Mouse (Mus musculus) lung, postnatal 25 days (tissue): ENCODE measurements around the gene Ifitm3.
A peak's percentile ranks its signal among the peaks of the same experiment; 100 is the strongest.
"Not testable (repeated sequence)": the region's sequence is repeated elsewhere in the genome, so short reads cannot be mapped to it uniquely, and the experiment has no call there.

Experiments
- DNase-seq: peaks from one replicate; pipeline ENCODE4 v3.0.0; 2022; ENCODE audit warnings: low spot score

Gene Ifitm3

DNA sequence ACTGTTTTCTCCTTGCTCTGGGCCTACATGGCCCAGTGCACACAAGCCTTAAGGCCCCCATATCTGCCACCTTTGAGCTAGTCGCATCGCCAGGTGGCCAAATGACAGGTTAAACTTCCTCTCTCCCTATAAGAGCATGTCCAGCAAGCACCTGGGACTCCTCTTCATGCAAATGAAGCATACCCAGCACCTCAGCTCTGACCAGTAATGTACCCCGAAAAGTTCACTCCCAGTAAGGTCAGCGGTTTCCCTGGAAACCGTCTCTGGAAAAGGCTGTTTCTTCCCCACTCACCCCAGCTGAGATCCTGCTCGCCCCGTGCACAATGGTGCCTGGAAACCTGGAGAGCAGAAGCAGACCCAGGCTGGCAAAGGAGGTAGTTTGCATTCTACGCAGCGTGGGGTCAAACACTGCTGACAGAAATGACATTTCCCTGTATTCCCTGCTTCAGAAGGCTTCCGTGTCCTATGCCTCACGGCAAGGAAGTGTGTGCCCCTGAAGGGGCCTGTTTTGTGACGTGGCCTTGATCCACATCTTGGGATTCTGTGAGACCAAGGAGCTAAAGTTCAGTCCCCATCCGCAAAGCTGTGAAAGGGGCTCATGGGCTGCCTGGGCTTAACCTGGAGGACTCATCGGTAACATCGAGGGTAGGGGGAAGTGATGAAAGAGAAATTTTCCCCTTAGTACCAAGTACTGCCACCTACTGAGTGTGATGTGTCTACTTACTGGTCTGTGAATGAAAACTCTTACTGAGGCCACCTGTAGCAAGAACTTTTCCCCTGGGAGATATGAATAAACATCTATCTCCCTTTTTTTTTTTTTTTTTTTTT is 9.5 kb downstream of the Ifitm3 start:
- DNase-seq = no peak

GRCm38 (mm10) chr7:140998853-140999700 is 11.5 kb downstream of the Ifitm3 start:
- DNase-seq = no peak

GRCm38 (mm10) chr7:140997817-140998216 is 12.8 kb downstream of the Ifitm3 start:
- DNase-seq = peak; percentile 16

GRCm38 (mm10) chr7:140991117-140991689 is 19.4 kb downstream of the Ifitm3 start:
- DNase-seq = no peak

- no peak for DNase-seq
These were observed 19.9 kb downstream of the Ifitm3 start for GRCm38 (mm10) chr7:140990622-140991021.

- DNase-seq = no peak
These were observed 20.4 kb downstream of the Ifitm3 start for GRCm38 (mm10) chr7:140990185-140990584.

- no peak for DNase-seq
These were observed 21.5 kb downstream of the Ifitm3 start for GRCm38 (mm10) chr7:140989022-140989421.

DNA sequence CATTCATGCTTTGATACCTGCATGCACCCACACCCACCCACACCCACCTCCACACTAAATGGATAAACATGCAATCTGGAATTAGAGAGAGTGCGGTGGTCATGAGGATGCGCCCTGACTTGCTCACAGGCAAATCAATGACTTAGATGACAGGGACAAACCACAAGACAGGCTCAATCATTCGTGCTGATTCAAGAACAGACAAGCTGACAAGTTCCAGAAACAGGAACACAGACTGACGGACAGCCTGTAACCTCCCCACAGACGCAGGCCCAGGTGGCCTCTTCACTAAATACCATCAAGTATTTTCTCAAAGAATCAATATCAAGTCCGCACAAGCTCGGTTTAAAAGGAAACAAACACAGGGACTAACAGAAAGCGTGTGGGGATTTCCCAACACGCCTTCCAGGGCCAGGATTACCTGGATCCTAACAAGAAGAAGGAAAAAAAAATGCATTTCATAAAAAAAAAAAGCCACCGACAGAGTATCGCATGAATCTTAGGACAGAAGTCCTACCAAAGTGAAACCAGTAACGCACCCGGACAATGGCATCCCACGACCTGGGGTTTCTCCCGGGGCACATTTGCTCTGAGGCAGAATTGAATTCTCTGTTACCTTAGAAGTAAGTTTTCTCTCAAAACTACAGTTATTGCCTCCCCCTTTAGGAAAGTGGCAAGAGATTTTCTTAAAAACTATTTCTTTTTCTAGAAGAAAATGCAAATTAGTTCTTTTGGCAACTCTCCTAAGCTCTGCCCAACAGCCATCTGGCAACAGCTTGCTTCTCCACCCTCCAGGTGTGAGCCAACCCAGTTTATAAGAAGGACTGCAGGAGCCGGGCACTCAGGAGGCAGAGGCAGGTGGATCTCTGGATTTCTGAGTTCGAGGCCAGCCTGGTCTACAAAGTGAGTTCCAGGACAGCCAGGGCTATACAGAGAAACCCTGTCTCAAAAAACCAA is 23.1 kb downstream of the Ifitm3 start:
- no peak for DNase-seq

DNA sequence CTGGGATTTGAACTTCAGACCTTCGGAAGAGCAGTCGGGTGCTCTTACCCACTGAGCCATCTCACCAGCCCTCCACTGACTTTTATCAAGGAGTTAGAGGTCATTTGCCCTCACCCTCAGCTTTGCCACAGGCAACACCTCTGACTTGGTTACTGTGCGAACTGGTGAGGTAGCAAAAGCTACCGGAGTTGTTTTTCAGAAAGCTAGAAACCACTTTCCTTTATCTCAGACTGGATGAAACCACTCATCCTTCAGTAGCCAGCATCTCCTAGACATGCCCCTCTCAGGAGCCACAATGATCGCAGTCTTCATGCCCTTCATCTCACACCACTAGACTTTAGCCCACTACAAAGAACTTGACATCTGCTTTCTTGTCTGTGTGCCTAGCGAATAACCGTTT is 27.6 kb downstream of the Ifitm3 start:
- DNase-seq = no peak

- no peak for DNase-seq
These were observed 28.9 kb downstream of the Ifitm3 start for GRCm38 (mm10) chr7:140981704-140982103.

GRCm38 (mm10) chr7:140976720-140977119 is 33.9 kb downstream of the Ifitm3 start:
- DNase-seq = not testable (repeated sequence)

DNA sequence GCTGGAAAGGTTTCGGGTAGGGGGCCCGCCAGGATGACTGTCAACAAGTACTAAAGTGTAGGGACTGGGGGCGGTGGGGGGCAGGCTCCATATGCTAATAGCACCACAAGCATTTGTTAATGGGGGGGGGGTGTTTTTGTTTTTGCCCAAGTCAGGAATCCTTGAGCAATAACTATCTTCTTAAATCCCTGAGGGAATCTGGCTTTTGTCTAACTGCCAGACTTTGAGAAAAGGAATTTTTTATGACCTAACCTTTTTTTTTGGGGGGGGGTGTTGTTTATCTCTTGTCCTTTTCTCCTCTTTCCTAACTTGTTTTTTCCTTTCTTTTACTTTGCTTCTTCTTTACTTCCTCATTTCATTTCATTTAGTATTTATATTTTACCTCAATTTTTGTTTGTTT is 35.1 kb downstream of the Ifitm3 start:
- DNase-seq = no peak

- DNase-seq = no peak
These were observed 35.6 kb downstream of the Ifitm3 start for GRCm38 (mm10) chr7:140974940-140975339.

- no peak for DNase-seq
These were observed 37.0 kb downstream of the Ifitm3 start for GRCm38 (mm10) chr7:140973396-140974165.

- peak; percentile 72 for DNase-seq
These were observed 38.9 kb downstream of the Ifitm3 start for GRCm38 (mm10) chr7:140971479-140972171.

DNA sequence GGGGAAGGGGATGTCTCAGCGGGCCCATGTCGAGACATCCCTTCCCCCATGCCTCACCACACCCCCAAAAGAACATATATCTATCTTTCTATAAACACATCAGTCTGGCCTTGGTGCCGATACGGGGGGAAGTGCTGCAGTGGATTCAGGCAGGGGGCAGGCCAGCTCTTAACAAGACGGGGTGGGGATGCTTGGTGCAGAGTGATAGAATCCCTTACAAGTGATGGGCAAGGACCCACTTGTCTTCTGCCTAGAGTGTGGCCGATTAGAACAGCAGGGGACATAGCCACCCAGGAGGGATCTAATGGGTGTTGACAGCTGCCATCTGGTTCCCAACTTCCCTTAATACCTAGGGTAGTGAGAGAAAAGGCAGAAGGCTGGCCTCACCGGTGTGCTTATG is 39.6 kb downstream of the Ifitm3 start:
- no peak for DNase-seq

- not testable (repeated sequence) for DNase-seq
These were observed 41.9 kb downstream of the Ifitm3 start for GRCm38 (mm10) chr7:140968710-140969109.

- DNase-seq = no peak
These were observed 42.5 kb downstream of the Ifitm3 start for GRCm38 (mm10) chr7:140967862-140968591.

DNA sequence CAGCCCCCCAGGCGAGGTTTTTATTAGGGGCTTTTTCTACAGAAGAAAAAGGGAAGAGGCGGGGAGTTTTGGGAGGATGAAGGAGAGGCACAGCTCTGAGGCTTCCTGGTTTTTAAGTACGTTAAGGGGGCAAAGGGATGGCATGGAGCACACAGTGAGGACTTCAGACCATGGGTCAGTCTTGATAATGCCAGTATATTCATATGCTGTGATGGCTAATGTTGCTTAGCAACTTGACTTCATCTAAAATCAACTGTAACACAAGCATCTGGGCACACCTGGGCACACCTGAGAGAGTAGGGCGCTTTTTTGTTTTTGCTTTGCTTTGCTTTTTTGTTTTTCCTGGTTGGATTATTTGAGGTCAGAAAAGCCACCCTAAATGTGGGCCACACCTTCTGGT is 43.6 kb downstream of the Ifitm3 start, which contains the start of gene Ifitm1:
Gene Ifitm1, plus strand, starts transcription at position 301 of the 400 bp plus-strand sequence.
- DNase-seq = no peak
